In the genomic region with DNA sequence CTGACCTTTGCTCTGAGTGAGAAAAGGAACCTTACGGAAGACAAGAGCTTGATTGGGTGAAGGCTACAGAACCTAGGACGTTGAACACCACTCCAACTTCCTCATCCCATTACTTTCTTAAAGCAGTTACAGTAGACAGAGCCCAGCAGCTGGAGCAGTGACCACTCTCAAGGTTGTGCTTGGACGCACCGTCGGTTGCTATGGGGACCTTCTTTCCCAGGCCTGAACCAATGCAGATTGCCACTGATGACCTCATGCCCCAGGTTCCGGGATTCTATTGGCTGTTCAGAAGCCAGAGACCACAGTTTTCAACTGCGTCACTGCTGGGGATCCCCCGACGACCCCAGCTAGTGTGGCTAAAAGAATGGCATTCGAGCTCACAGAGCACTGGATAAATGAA, we compare ENCODE assay signal across 12 mouse cellular contexts. TPM values are rescaled to one million over a fixed set of nuclear protein-coding genes. Genes with fewer than 3 reads are reported as not detected.
DNase-seq lines count a peak whose midpoint lies in the region; ATAC-seq lines count a peak whose summit lies in the region.
"Had no signal": no experiment of that assay in that cellular context is flagged by ENCODE, and none has a peak within 500 bp of the region (broad histone marks: within the 10 kb centered on the region; RNA-seq: fewer than 3 reads in every experiment).

No protein-coding gene starts in this region.

- peak overlapping the region; percentile 10; the same call in 1 of the 2 replicates for H3K4me2 ChIP-seq in kidney, embryonic 14.5 days (replicated peaks; ENCODE audit: low read depth, low read length)
- H3K4me2 ChIP-seq in liver, embryonic 12.5 days, result no peak overlapping the region
- H3K4me2 ChIP-seq: embryonic facial prominence, embryonic 12.5 days; liver, embryonic 13.5 days; stomach, embryonic 15.5 days had no signal

- no peak for DNase-seq in kidney, adult 18-20 months
- DNase-seq in R1 (ENCODE audit: low read depth, low spot score), result peak; percentile 72
- DNase-seq in embryonic facial prominence, embryonic 10.5 days (ENCODE audit: low spot score), result peak; percentile 73
- no peak for DNase-seq in right cerebral cortex, postnatal 36 days (ENCODE audit: low spot score in 2 of 2)
- DNase-seq in thymus, adult 18-20 months, result no peak
- DNase-seq: kidney, postnatal 10 days; liver, embryonic 13.5 days had no signal

- H3K27ac ChIP-seq in kidney, embryonic 14.5 days (ENCODE audit: low read depth, low read length), result no peak overlapping the region
- H3K27ac ChIP-seq in embryonic facial prominence, embryonic 10.5 days (replicated peaks), result no peak overlapping the region
- no peak overlapping the region for H3K27ac ChIP-seq in liver, embryonic 12.5 days
- H3K27ac ChIP-seq: embryonic facial prominence, embryonic 12.5 days; liver, embryonic 13.5 days had no signal

- 22% methylated on average over 10 of the region's 10 CpGs for WGBS in kidney, embryonic 14.5 days
- 21% methylated on average over 10 of the region's 10 CpGs for WGBS in embryonic facial prominence, embryonic 10.5 days
- 22% methylated on average over 10 of the region's 10 CpGs for WGBS in liver, embryonic 12.5 days (ENCODE audit: insufficient replicate concordance)

- no peaks in the 10 kb centered on the region for H3K9me3 ChIP-seq in kidney, embryonic 14.5 days (ENCODE audit: control insufficient read depth, low read length)
- H3K9me3 ChIP-seq in embryonic facial prominence, embryonic 10.5 days, result no peaks in the 10 kb centered on the region
- H3K9me3 ChIP-seq in liver, embryonic 12.5 days (replicated peaks), result no peaks in the 10 kb centered on the region
- H3K9me3 ChIP-seq: embryonic facial prominence, embryonic 12.5 days; liver, embryonic 13.5 days; stomach, embryonic 15.5 days had no signal

- H3K27me3 ChIP-seq in kidney, embryonic 14.5 days (ENCODE audit: control insufficient read depth, insufficient read depth, low read length), result no peaks in the 10 kb centered on the region
- peaks cover 19% of the 10 kb centered on the region for H3K27me3 ChIP-seq in embryonic facial prominence, embryonic 10.5 days (replicated peaks; ENCODE audit: low read depth, poor library complexity, severe bottlenecking)
- H3K27me3 ChIP-seq in liver, embryonic 12.5 days (replicated peaks), result peaks cover 91% of the 10 kb centered on the region
- H3K27me3 ChIP-seq: embryonic facial prominence, embryonic 12.5 days; stomach, embryonic 15.5 days had no signal

- peak; percentile 44; the same call in 1 of the 2 replicates for ATAC-seq in kidney, embryonic 14.5 days (ENCODE audit: low FRiP score, low TSS enrichment)
- 0 out of 2 replicates have a peak, but pooled peaks have one; percentile 23 for ATAC-seq in megakaryocyte progenitor cell, adult 5-6 weeks (replicated peaks; ENCODE audit: poor library complexity)
- no peak for ATAC-seq in liver, embryonic 12.5 days

- H3K4me1 ChIP-seq in kidney, embryonic 14.5 days (ENCODE audit: control insufficient read depth, insufficient read depth, low read length), result peaks cover 37% of the 10 kb centered on the region
- peaks cover 78% of the 10 kb centered on the region for H3K4me1 ChIP-seq in embryonic facial prominence, embryonic 10.5 days
- H3K4me1 ChIP-seq in liver, embryonic 12.5 days, result 0 out of 2 replicates have a peak, but pooled peaks cover 7% of the 10 kb centered on the region

- no peak overlapping the region for H3K4me3 ChIP-seq in kidney, embryonic 14.5 days (ENCODE audit: low read length)
- H3K4me3 ChIP-seq in embryonic facial prominence, embryonic 10.5 days, result peak overlapping the region; percentile 11; the same call in 1 of the 2 replicates
- no peak overlapping the region for H3K4me3 ChIP-seq in liver, embryonic 12.5 days
- H3K4me3 ChIP-seq: embryonic facial prominence, embryonic 12.5 days; liver, embryonic 13.5 days; stomach, embryonic 15.5 days had no signal

- no peak overlapping the region for H3K9ac ChIP-seq in kidney, embryonic 14.5 days (ENCODE audit: low read depth, low read length)
- H3K9ac ChIP-seq in liver, embryonic 12.5 days, result no peak overlapping the region
- H3K9ac ChIP-seq: embryonic facial prominence, embryonic 12.5 days; liver, embryonic 13.5 days; stomach, embryonic 15.5 days had no signal

- H3K36me3 ChIP-seq in kidney, embryonic 14.5 days (ENCODE audit: control insufficient read depth, insufficient read depth, low read length), result peaks cover 25% of the 10 kb centered on the region
- H3K36me3 ChIP-seq in embryonic facial prominence, embryonic 10.5 days (replicated peaks), result peaks cover 38% of the 10 kb centered on the region
- H3K36me3 ChIP-seq in liver, embryonic 12.5 days, result no peaks in the 10 kb centered on the region
- H3K36me3 ChIP-seq: liver, embryonic 13.5 days had no signal

RNA-seq across cellular contexts. Expression of gene Efna4, which starts 6.9 kb away (rescaled TPM):
- 30.1 and 36.6 TPM in 2 replicates for polyA plus RNA-seq in kidney, embryonic 14.5 days (2014; fragmentation: Nextera tagmentation; extraction: Ambion mirVana)
- 37.3 and 40.8 TPM in 2 replicates for polyA plus RNA-seq in embryonic facial prominence, embryonic 10.5 days (2016; fragmentation: Nextera tagmentation; extraction: Ambion mirVana)
- 0.17 and 0.64 TPM in 2 replicates for total RNA-seq in megakaryocyte progenitor cell, adult 5-6 weeks (2015)
- total RNA-seq in megakaryocyte progenitor cell, adult 5-6 weeks (2017), result 0.27 TPM in 1 of 2 replicates, not detected in the other
- 2.1 and 2.3 TPM in 2 replicates for polyA plus RNA-seq in liver, embryonic 12.5 days (2016; fragmentation: Nextera tagmentation; extraction: Ambion mirVana)

RNA-seq across cellular contexts. Expression of gene Efna3, which starts 8.2 kb away (rescaled TPM):
- polyA plus RNA-seq in kidney, embryonic 14.5 days (2014; fragmentation: Nextera tagmentation; extraction: Ambion mirVana), result 9.7 and 10.1 TPM in 2 replicates
- polyA plus RNA-seq in embryonic facial prominence, embryonic 10.5 days (2016; fragmentation: Nextera tagmentation; extraction: Ambion mirVana), result 4.5 and 6.8 TPM in 2 replicates
- not detected in 2 replicates for total RNA-seq in megakaryocyte progenitor cell, adult 5-6 weeks (2015)
- not detected in 2 replicates for total RNA-seq in megakaryocyte progenitor cell, adult 5-6 weeks (2017)
- polyA plus RNA-seq in liver, embryonic 12.5 days (2016; fragmentation: Nextera tagmentation; extraction: Ambion mirVana), result 0.65 and 1.0 TPM in 2 replicates

RNA-seq across cellular contexts. Expression of gene Adam15, which starts 18.8 kb away (rescaled TPM):
- polyA plus RNA-seq in kidney, embryonic 14.5 days (2014; fragmentation: Nextera tagmentation; extraction: Ambion mirVana), result 35.9 and 47.1 TPM in 2 replicates
- 30.5 and 34.2 TPM in 2 replicates for polyA plus RNA-seq in embryonic facial prominence, embryonic 10.5 days (2016; fragmentation: Nextera tagmentation; extraction: Ambion mirVana)
- total RNA-seq in megakaryocyte progenitor cell, adult 5-6 weeks (2015), result 35.8 and 53.0 TPM in 2 replicates
- 38.7 and 49.8 TPM in 2 replicates for total RNA-seq in megakaryocyte progenitor cell, adult 5-6 weeks (2017)
- 14.1 and 14.5 TPM in 2 replicates for polyA plus RNA-seq in liver, embryonic 12.5 days (2016; fragmentation: Nextera tagmentation; extraction: Ambion mirVana)

RNA-seq across cellular contexts. Expression of gene Dcst2, which starts 30.8 kb away (rescaled TPM):
- polyA plus RNA-seq in kidney, embryonic 14.5 days (2014; fragmentation: Nextera tagmentation; extraction: Ambion mirVana), result 0.18 and 0.30 TPM in 2 replicates
- polyA plus RNA-seq in embryonic facial prominence, embryonic 10.5 days (2016; fragmentation: Nextera tagmentation; extraction: Ambion mirVana), result 0.09 and 0.15 TPM in 2 replicates
- total RNA-seq in megakaryocyte progenitor cell, adult 5-6 weeks (2015), result not detected in 2 replicates
- not detected in 2 replicates for total RNA-seq in megakaryocyte progenitor cell, adult 5-6 weeks (2017)
- polyA plus RNA-seq in liver, embryonic 12.5 days (2016; fragmentation: Nextera tagmentation; extraction: Ambion mirVana), result 0.05 and 0.06 TPM in 2 replicates

RNA-seq across cellular contexts. Expression of gene Dcst1, which starts 34.1 kb away (rescaled TPM):
- 0.63 and 1.5 TPM in 2 replicates for polyA plus RNA-seq in kidney, embryonic 14.5 days (2014; fragmentation: Nextera tagmentation; extraction: Ambion mirVana)
- 0.20 and 0.47 TPM in 2 replicates for polyA plus RNA-seq in embryonic facial prominence, embryonic 10.5 days (2016; fragmentation: Nextera tagmentation; extraction: Ambion mirVana)
- not detected in 2 replicates for total RNA-seq in megakaryocyte progenitor cell, adult 5-6 weeks (2015)
- total RNA-seq in megakaryocyte progenitor cell, adult 5-6 weeks (2017), result not detected in 2 replicates
- polyA plus RNA-seq in liver, embryonic 12.5 days (2016; fragmentation: Nextera tagmentation; extraction: Ambion mirVana), result not detected in 2 replicates
- polyA plus RNA-seq: liver, embryonic 13.5 days had no signal

Comparison
In these comparisons a context has a peak if more than half of its experiments do, and no peak if none do; other contexts are left out.
1. DNase-seq: peak in R1 (single experiment) and embryonic facial prominence, embryonic 10.5 days (single experiment); none in kidney, adult 18-20 months (single experiment), right cerebral cortex, postnatal 36 days (0 of 2) and thymus, adult 18-20 months (0 of 2).